Mouse (Mus musculus): ENCODE measurements around the gene Tbx3.
A peak's percentile ranks its signal among the peaks of the same experiment; 100 is the strongest.

Gene Tbx3

GRCm38 (mm10) chr5:119706467-119706866 lies 36.0 kb downstream of the Tbx3 start:
- DNase-seq (ENCODE audit: low read depth): no peak

- no peak for DNase-seq (ENCODE audit: low read depth)
Observed at GRCm38 (mm10) chr5:119708850-119709585, 38.5 kb downstream of the Tbx3 start.

- DNase-seq (ENCODE audit: low read depth): no peak
Observed at GRCm38 (mm10) chr5:119709826-119710559, 39.5 kb downstream of the Tbx3 start.

GRCm38 (mm10) chr5:119710756-119711155 lies 40.3 kb downstream of the Tbx3 start:
- DNase-seq (ENCODE audit: low read depth): no peak

- no peak for DNase-seq (ENCODE audit: low read depth)
Observed at GRCm38 (mm10) chr5:119711626-119712025, 41.2 kb downstream of the Tbx3 start.

GRCm38 (mm10) chr5:119712679-119713246 lies 42.3 kb downstream of the Tbx3 start:
- peak; percentile 15 for DNase-seq (ENCODE audit: low read depth)

GRCm38 (mm10) chr5:119720471-119721265 lies 50.2 kb downstream of the Tbx3 start:
- DNase-seq (ENCODE audit: low read depth): no peak

GRCm38 (mm10) chr5:119732978-119733377 lies 62.5 kb downstream of the Tbx3 start:
- DNase-seq (ENCODE audit: low read depth): no peak
